Mouse (Mus musculus) liver, embryonic 11.5 days (tissue): ENCODE measurements at regions not wholly inside any gene's neighbourhood (a gene's known extent, or its start where the extent isn't known, plus 50 kb on each side); places are given as distances from the start of the nearest gene placed in this dataset.
A peak's percentile ranks its signal among the peaks of the same experiment; 100 is the strongest.

Source experiments
- ATAC-seq: fragments of 200-750 bp; cut with Nextera tagmentation; replicated peaks from 2 replicates; pipeline ENCODE4 v1.8.0; 2017; ENCODE audit warnings: moderate number of reproducible peaks, mild to moderate bottlenecking, moderate TSS enrichment, moderate library complexity; ENCODE audit not compliant: low FRiP score
- DNase-seq: peaks from one replicate; pipeline ENCODE4 v3.0.0-alpha.2; 2017; ENCODE audit warnings: low spot score
- H3K27ac ChIP-seq: fragments of 300-500 bp; sonication (generic); 2 replicates; pipeline ENCODE4 v1.5.1; 2014; ENCODE audit warnings: mild to moderate bottlenecking, low read depth, low read length, control low read depth
- H3K27me3 ChIP-seq: fragments of 300-500 bp; sonication (generic); replicated peaks from 2 replicates; pipeline ENCODE4 v1.6.1; 2014; ENCODE audit warnings: low read length, mixed read lengths; ENCODE audit not compliant: control insufficient read depth, insufficient read depth
- H3K36me3 ChIP-seq: fragments of 300-500 bp; sonication (generic); 2 replicates; pipeline ENCODE4 v1.6.1; 2014; ENCODE audit warnings: mild to moderate bottlenecking, low read length, moderate library complexity, mixed read lengths; ENCODE audit not compliant: control insufficient read depth, insufficient read depth
- H3K4me1 ChIP-seq: fragments of 300-500 bp; sonication (generic); replicated peaks from 2 replicates; pipeline ENCODE4 v1.6.1; 2014; ENCODE audit warnings: low read length, mixed read lengths; ENCODE audit not compliant: control insufficient read depth, insufficient read depth
- H3K4me2 ChIP-seq: fragments of 300-500 bp; sonication (generic); 2 replicates; pipeline ENCODE4 v1.6.1; 2014; ENCODE audit warnings: mild to moderate bottlenecking, control low read depth, moderate library complexity
- H3K4me3 ChIP-seq: fragments of 300-500 bp; sonication (generic); 2 replicates; pipeline ENCODE4 v1.5.1; 2014; ENCODE audit warnings: low read depth, low read length, control low read depth
- H3K9ac ChIP-seq: fragments of 300-500 bp; sonication (generic); 2 replicates; pipeline ENCODE4 v1.6.1; 2014; ENCODE audit warnings: low read depth, low read length, control low read depth
- H3K9me3 ChIP-seq: fragments of 300-500 bp; sonication (generic); 2 replicates; pipeline ENCODE4 v1.6.1; 2016; ENCODE audit warnings: low read length, inconsistent platforms, mixed read lengths; ENCODE audit not compliant: control insufficient read depth
- WGBS: fragments of 180-500 bp; shearing (Covaris S2); extraction: QIAGEN DNeasy Blood & Tissue Kit; methylation state at CpG from one replicate; pipeline ENCODE4 v1.1.7; 2014; 5-methylcytosine and 5-hydroxymethylcytosine counted together

DNA sequence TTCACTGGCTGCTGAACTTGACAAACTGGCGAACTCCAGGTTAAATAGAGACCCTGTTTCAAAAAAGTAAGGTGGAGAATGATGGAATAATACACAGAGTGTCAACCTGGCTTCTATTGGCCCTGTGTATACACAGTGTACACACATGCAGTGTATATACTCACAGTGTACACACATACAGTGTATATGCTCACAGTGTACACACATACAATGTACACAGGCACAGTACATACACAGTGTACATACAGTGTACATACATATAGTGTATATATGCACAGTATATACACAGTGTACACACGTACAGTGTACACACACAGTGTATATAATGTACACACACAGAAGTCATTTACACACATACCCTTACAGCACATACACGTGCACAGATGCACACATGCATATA, 52.4 kb upstream of the Aldh1b1 start:
- no peaks in the 10 kb centered on the region for H3K36me3 ChIP-seq
- no peak overlapping the region for H3K27ac ChIP-seq
- H3K27me3 ChIP-seq = no peaks in the 10 kb centered on the region

DNA sequence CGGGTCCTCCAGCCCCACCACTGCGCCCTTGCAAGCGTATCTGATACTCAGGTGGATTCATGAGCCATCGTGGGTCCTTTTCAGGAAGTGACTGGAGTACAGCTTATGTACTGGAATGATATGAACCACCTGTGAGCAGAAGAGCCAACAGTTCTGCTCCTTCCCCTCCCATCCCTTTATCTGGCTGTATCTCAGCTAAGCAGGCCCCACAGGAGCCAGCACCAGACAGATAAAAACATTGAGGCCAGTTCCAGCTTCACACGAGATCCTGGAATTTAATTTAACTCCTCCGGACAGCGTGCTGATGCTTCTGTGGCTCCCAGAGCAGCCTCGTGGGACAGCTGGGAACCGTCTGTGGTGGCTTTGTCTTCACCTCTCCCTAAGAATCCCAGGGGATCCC, 53.1 kb upstream of the Aldh1b1 start:
- ATAC-seq (peak; percentile 91), DNase-seq (no peak)
- Histone ChIP-seq H3K27ac (peak overlapping the region; percentile 45; the same call in 1 of the 2 replicates), H3K4me3 (no peak overlapping the region), H3K27me3 (no peaks in the 10 kb centered on the region), H3K4me1 (peaks cover 13% of the 10 kb centered on the region), H3K36me3 (no peaks in the 10 kb centered on the region), H3K9me3 (no peaks in the 10 kb centered on the region), H3K9ac (peak overlapping the region; percentile 37; the same call in 1 of the 2 replicates), H3K4me2 (peak overlapping the region; percentile 33)
- WGBS = 37% methylated on average over 9 of the region's 9 CpGs

More for the DNA sequence above, 52.4 kb upstream of the Aldh1b1 start:
- Histone ChIP-seq H3K9me3 (no peaks in the 10 kb centered on the region), H3K4me3 (no peak overlapping the region), H3K4me2 (no peak overlapping the region), H3K9ac (no peak overlapping the region), H3K4me1 (peaks cover 13% of the 10 kb centered on the region)
- WGBS = 81% methylated on average over 3 of the region's 3 CpGs
- DNase-seq (no peak), ATAC-seq (no peak)

DNA sequence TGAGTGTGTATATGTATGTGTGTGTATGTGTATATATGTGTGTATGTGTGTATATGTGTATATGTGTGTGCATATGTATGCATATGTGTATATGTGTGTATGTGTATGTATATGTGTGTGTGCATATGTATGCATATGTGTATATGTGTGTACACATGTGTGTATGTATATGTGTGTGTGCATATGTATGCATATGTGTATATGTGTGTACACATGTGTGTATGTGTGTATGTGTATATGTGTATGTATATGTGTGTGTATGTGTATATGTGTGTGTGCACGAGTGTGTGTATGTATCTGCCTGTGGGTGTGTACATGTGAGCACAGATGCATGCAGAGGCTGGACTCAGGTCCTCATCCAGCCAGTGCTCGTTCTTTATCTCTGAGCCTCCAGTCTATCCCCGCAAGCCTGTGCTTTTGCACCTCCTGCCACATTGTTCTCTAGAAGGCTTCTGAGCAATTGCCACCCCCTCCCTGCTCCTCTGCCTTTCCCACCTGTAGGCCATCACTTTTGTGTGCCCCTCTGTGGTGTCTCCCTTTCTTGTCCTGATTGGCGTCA, 53.9 kb upstream of the Aldh1b1 start:
- WGBS = 83% methylated on average over 4 of the region's 4 CpGs
- ATAC-seq (peak; percentile 61; the same call in 1 of the 2 replicates), DNase-seq (no peak)
- Histone ChIP-seq H3K4me2 (no peak overlapping the region), H3K27ac (peak overlapping the region; percentile 45; the same call in 1 of the 2 replicates), H3K4me3 (no peak overlapping the region), H3K9me3 (no peaks in the 10 kb centered on the region), H3K36me3 (no peaks in the 10 kb centered on the region), H3K9ac (no peak overlapping the region), H3K4me1 (peaks cover 13% of the 10 kb centered on the region), H3K27me3 (no peaks in the 10 kb centered on the region)

DNA sequence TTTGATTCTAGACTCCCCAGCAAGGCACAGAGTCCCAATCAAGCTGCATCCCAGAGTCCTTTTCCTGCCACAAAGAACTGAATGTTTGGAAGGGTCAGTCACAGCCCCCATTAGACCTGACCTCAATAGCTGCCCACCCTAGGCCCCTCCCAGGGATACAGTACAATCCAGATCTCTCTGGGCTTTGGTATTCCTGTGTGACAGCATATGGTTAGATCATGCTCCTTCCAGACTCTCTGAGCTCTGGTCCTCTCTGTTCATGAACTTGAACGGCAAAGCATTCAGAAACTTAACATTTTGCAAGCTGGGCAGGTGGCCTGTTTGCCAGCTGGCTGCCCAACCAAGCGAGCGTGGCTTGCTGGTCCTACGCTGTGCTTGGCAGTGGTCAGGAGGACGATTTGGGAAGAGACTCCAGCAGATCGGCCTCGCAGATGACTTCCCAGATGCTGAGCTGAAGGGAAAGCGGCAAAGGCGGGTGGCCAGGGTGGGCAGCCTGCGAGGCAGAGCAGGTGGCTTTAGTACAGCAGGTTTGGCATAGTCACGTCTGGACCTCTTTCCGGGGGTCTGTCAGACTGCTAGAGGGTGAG, 58.0 kb upstream of the Aldh1b1 start:
- H3K27ac ChIP-seq = no peak overlapping the region
- no peaks in the 10 kb centered on the region for H3K9me3 ChIP-seq
- H3K9ac ChIP-seq = no peak overlapping the region
- no peak overlapping the region for H3K4me3 ChIP-seq
- 85% methylated on average over 12 of the region's 12 CpGs for WGBS
- DNase-seq (no peak), ATAC-seq (no peak)
- H3K4me2 ChIP-seq = no peak overlapping the region
- no peaks in the 10 kb centered on the region for H3K36me3 ChIP-seq
- H3K4me1 ChIP-seq = peaks cover 9% of the 10 kb centered on the region
- H3K27me3 ChIP-seq = no peaks in the 10 kb centered on the region; the same call in 1 of the 2 replicates

DNA sequence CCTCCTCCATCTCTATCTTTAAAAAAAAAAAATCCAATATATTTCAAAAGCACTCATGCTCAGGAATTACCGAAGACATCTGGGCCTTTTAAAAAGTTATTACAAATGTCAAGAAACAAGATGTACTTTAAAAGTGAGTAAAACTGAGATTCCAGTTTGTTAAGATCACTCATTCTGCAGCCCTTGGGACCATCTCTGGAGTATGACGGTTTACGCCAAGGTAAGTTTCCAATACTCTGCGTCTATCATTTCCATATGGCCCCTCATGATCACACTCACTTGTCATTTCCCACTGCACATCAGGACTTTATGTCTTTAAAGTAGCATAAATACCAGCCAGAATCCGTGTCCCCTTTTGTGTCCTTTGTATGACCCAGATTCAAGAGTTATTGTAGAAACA, 58.5 kb upstream of the Aldh1b1 start:
- no peak overlapping the region for H3K9ac ChIP-seq
- H3K4me3 ChIP-seq = no peak overlapping the region
- H3K27ac ChIP-seq = no peak overlapping the region
- H3K4me1 ChIP-seq = peaks cover 4% of the 10 kb centered on the region
- H3K9me3 ChIP-seq = no peaks in the 10 kb centered on the region
- WGBS = 82% methylated on average over 5 of the region's 5 CpGs
- DNase-seq (no peak), ATAC-seq (no peak)
- no peaks in the 10 kb centered on the region; the same call in 1 of the 2 replicates for H3K27me3 ChIP-seq
- H3K4me2 ChIP-seq = no peak overlapping the region
- no peaks in the 10 kb centered on the region for H3K36me3 ChIP-seq

DNA sequence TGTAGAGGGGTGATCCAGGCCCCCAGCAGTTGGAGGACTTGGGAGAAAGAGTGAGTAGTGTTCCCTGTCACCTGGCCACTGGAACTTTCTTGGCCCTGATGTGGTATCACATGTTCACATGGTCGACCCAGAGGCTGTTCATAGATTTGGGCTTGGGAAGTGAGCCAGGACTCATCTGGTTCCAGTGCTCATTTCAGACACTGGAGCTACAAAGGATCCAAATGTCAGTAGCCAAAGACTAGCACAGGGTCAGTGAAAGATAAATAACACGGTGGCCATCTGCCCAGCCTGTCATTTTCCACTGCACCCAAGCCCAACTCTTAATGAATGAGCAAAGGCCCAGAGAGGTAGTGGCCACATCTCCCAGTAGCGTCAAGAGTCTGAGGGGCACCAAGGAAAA, 59.1 kb upstream of the Aldh1b1 start:
- WGBS = 73% methylated on average over 3 of the region's 3 CpGs
- ATAC-seq = no peak

DNA sequence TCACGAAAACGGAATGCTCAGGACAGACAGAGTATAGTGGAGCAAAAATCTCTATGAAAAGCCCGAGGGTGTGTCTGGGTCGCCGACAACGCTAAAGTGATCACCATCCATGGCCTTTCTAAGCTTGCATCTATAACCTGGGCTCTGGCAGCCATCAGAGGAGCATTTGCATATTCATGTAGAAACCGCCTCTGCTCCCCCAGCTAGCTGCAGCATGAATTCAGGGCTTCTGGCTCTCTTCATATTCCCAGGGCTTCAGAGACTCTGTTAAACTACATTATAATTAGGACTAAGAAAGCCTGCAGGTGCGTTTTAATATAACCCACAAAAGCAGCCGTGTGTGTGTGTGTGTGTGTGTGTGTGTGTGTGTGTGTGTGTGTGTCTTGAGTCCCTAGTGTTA, 59.7 kb upstream of the Aldh1b1 start:
- Histone ChIP-seq H3K27me3 (no peaks in the 10 kb centered on the region; the same call in 1 of the 2 replicates), H3K36me3 (no peaks in the 10 kb centered on the region), H3K4me1 (no peaks in the 10 kb centered on the region), H3K9me3 (no peaks in the 10 kb centered on the region), H3K4me2 (no peak overlapping the region), H3K4me3 (no peak overlapping the region), H3K27ac (no peak overlapping the region), H3K9ac (no peak overlapping the region)
- WGBS = 66% methylated on average over 9 of the region's 9 CpGs
- DNase-seq = no peak
- ATAC-seq = no peak

More for the DNA sequence above, 59.1 kb upstream of the Aldh1b1 start:
- H3K9ac ChIP-seq = no peak overlapping the region
- H3K27me3 ChIP-seq = no peaks in the 10 kb centered on the region; the same call in 1 of the 2 replicates
- no peaks in the 10 kb centered on the region for H3K9me3 ChIP-seq
- H3K4me1 ChIP-seq = no peaks in the 10 kb centered on the region
- H3K36me3 ChIP-seq = no peaks in the 10 kb centered on the region
- no peak overlapping the region for H3K27ac ChIP-seq
- no peak overlapping the region for H3K4me2 ChIP-seq
- no peak for DNase-seq
- H3K4me3 ChIP-seq = no peak overlapping the region

DNA sequence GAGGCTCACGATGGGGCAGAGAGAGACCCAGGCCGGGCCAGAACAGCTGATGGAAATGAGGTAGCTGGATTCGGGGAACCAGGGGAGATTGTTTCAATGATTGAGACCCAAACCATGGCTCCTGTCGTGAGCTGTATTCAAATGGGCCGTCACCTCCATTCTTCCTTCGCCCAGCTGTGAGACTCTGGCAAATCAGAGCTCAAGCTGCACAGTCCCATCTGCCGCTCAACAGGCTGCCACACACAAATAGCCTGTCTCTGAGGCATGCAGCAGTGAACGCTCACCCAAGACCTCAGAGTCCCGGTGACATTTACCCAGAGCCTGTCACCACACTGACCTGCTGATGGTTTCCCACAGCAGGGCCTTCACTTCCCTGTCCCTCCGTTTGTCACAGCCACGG, 60.1 kb upstream of the Aldh1b1 start:
- ATAC-seq (no peak), DNase-seq (no peak)
- no peak overlapping the region for H3K4me3 ChIP-seq
- H3K27ac ChIP-seq = no peak overlapping the region
- H3K9me3 ChIP-seq = no peaks in the 10 kb centered on the region
- no peak overlapping the region for H3K4me2 ChIP-seq
- H3K27me3 ChIP-seq = no peaks in the 10 kb centered on the region; the same call in 1 of the 2 replicates
- H3K36me3 ChIP-seq = no peaks in the 10 kb centered on the region
- WGBS = 69% methylated on average over 11 of the region's 11 CpGs
- no peak overlapping the region for H3K9ac ChIP-seq
- no peaks in the 10 kb centered on the region for H3K4me1 ChIP-seq

DNA sequence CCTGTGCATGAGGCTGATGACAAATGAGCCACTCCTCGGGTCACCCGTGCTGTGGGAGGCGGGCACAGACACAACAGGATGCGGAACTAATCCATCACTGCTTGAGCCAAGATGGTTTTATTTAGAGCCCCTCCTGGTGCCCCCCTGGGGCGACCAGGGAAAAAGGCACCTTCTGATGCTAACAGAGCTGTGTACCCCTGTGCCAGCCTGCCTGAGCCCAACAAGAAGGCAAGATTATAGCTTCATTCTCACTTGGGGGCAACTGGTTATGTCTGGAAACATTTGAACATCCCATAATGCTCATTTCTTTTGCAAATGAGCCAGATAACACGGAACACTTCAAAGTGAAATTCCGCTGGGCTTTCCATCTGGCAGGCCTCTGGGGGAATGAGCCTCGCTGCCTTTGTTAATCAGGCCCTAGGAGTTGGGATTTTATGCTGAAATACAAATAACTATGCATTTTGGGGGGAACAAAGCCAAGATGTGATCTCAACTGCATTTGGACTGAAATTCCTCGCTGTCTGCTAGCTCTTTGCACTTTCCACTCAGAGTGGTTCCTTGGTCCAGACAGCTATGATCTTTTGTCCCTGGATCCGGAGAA, 62.5 kb upstream of the Aldh1b1 start:
- Histone ChIP-seq H3K4me1 (no peaks in the 10 kb centered on the region), H3K4me2 (no peak overlapping the region), H3K36me3 (no peaks in the 10 kb centered on the region), H3K4me3 (no peak overlapping the region), H3K9me3 (no peaks in the 10 kb centered on the region), H3K9ac (no peak overlapping the region), H3K27me3 (no peaks in the 10 kb centered on the region; the same call in 1 of the 2 replicates), H3K27ac (no peak overlapping the region)
- WGBS = 52% methylated on average over 10 of the region's 10 CpGs
- DNase-seq = no peak
- ATAC-seq = no peak
